Mouse (Mus musculus): ENCODE data around the gene Derl3.

Derl3 gene

DNA sequence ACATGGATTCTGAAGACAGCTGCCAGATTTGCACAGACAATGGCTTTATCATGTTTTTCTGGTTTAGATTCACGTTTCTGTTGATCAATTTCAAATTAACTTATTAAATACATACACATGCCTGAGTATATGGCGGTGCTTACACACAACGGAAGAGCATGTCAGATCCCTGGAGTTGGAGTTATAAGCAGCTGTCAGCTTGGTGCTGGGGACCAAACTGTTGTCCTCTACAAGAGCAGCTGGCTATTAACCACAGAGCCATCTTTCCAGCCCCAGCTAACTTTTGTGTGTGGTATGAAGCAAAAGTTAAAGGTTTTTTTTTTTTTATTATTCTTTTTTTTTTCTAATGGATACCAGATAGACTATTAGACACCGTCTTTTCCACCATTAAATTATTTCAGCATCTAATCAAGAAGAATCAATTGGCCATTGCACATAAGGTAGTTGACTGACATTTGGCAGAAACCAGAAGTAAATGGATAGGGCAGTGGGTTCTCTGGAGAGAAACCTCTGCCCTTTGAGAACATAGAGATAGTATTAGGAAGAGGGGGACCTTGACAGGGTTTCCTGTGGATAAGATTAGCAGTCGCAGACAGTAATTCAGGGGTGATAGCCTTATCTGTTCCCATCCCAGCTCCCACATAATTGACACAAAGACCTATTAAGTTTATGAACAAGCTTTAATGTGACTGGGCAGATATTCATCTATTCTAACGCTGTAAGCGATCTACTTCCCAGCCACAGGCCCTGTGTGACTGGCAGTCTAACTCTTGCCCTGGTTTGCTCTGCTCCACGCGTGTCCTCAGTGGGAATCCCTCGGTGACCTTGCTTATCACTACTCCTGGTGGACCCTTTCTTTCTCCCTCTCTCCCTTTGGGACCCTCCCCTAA is 20.9 kb upstream of the Derl3 start:
- in situ Hi-C loops (cut with MboI; ENCODE audit: unreplicated experiment in 2 of 2): no loop called here

DNA sequence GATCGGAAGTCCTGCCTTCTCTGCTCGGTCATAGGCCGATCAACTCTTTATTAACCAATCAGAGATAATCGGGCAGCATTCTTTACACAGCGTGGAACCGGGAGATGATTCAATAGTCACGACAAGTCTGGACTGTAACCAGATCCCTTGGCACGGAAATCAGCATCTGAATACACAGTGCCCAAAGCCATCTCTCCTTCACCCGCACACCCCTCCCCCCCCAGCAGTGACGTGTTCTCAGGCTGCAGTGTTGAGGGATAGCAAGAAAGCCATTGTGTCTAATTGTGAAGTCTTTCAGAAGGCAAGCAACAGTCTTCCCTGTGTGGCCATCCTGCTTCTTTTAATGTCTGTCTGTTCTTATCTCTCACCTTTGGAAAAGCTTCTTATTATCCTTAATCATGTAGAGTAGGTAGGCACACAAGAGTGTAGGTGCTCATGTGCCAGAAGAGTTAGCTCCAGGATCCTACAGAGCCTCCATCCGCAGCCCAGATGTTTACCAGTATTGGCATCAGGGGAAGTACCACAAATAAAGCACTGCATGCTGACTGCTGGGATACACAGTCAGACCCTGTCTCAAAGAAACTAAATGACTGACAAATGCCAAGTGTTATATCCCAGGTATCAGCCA is 20.2 kb upstream of the Derl3 start:
- in situ Hi-C loops (cut with MboI; ENCODE audit: unreplicated experiment in 2 of 2): no loop called here

DNA sequence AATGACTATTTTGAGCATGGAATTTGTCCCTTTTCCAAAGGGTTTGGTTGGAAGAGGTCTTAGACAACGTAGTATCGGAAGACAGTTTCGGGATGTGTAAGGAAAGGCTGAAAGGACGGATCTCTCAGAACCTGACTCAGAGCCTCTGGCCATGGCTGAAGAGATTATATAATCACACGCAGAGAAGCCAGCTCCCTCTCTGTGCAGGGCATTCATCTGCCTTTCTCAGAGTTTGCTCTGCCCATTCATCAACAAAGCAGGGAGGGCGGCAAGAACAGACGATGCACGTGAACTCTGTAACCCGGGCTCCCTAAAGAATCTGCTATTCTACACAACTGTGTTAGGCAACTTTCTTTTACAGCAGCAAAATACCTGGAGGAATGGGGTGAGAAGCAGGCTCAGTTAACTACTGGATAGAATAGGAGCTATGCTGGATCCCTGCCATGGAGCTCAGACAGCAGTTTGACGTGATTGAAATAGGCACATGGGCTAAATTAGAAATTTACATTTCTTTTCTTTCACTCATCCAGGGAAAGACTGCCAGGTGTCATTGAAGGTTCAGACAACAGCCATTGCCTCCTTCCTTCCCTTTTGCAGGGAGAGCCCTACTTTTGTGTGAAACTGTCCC is 19.6 kb upstream of the Derl3 start:
- in situ Hi-C loops (cut with MboI; ENCODE audit: unreplicated experiment in 2 of 2): no loop called here

DNA sequence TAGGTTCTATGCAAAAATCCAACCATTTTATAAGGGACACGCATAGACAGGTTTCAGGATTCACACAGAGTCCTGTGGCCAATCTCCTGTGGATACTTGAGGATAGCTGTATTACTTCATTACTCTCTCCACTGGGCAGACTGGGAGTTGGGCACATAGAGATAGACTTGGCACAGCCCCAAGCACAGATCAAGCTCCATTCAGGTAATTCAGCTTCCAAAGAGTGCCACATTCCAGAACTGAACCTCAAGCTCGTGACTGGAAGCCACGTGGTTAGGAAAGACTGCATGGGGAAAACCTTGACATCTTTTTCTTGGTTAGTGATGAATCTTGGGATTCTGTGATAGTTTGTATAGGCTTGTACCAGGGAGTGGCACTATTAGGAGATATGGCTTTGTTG is 14.4 kb upstream of the Derl3 start:
- in situ Hi-C loops (cut with MboI; ENCODE audit: unreplicated experiment in 2 of 2): no loop called here

DNA sequence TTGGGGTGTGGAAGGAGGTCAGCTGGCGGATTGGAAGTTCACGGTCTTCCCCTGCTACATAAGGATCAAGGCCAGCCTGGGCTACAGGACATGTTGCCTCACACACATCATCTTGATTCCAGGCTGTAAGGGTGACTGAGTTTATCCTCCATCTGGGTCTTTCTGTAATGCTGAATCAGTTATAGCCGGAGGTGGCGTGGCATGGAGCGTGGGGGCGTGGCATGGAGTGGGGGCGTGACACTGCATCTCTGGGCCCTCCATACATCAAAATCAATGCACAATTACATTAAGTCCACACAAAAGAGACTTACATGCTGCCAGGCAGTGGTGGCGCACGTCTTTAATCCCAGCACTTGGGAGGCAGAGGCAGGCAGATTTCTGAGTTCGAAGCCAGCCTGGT is 12.9 kb upstream of the Derl3 start:
- in situ Hi-C loops (cut with MboI; ENCODE audit: unreplicated experiment in 2 of 2): loop anchor here (5.0 to 10.0 kb wide), 3 partner anchors 234 to 324 kb away; partner anchors contain the start of gene Slc5a4b (in 1 of the 2)

- in situ Hi-C loops (cut with MboI; ENCODE audit: unreplicated experiment in 2 of 2): loop anchor here (5.0 to 10.0 kb wide), 3 partner anchors 234 to 324 kb away; partner anchors contain the start of gene Slc5a4b (in 1 of the 2)
Measured at GRCm38 (mm10) chr10:75880771-75881577, 12.2 kb upstream of the Derl3 start.

GRCm38 (mm10) chr10:75881578-75882432 is 11.4 kb upstream of the Derl3 start:
- in situ Hi-C loops (cut with MboI; ENCODE audit: unreplicated experiment in 2 of 2): loop anchor here (5.0 to 10.0 kb wide), 3 partner anchors 233 to 323 kb away; partner anchors contain the start of gene Slc5a4b (in 1 of the 2)

GRCm38 (mm10) chr10:75882433-75883231 is 10.6 kb upstream of the Derl3 start:
- in situ Hi-C loops (cut with MboI; ENCODE audit: unreplicated experiment in 2 of 2): loop anchor here (5.0 to 10.0 kb wide), 3 partner anchors 232 to 322 kb away; partner anchors contain the start of gene Slc5a4b (in 1 of the 2)

DNA sequence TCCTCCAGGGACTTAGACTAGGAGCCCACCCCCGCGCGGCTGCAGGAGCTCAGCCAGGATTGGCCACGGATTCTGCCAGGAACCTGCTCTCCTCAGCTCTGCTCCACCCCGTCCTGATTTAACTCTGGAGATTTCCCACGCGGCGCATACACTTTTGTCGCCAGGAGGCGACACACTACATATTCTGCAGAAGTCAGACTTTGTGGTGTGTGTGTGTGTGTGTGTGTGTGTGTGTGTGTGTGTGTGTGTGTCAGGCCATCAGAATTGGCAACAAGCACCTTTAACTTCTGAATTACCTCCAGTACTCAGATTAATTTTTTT is 10.0 kb upstream of the Derl3 start:
- in situ Hi-C loops (cut with MboI; ENCODE audit: unreplicated experiment in 2 of 2): loop anchor here (5.0 to 10.0 kb wide), 3 partner anchors 232 to 322 kb away; partner anchors contain the start of gene Slc5a4b (in 1 of the 2)

DNA sequence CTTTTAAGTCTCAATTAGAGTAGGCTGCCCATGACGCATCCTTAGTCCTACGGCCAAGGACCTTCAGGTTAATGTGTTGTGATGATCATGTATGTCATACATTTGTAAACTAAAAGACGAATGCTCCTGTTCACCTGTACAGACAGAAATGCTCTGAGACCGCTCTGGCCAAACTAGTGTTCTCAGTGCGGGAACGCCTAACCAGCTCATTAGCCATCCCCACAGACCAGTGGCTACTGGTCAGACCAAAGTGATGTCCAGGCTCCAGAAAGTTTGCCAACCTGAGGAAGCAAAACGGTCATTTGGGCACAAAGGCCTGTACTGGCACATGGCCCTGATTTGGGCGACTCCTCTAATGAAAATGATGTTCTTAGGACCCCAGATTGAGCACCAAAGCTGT is 8.5 kb upstream of the Derl3 start:
- in situ Hi-C loops (cut with MboI; ENCODE audit: unreplicated experiment in 2 of 2): loop anchor here (5.0 to 10.0 kb wide), 5 partner anchors 68 to 320 kb away; partner anchors contain the start of genes Gm5134 (in 2 of the 2) and Slc5a4b (in 1 of the 2)

DNA sequence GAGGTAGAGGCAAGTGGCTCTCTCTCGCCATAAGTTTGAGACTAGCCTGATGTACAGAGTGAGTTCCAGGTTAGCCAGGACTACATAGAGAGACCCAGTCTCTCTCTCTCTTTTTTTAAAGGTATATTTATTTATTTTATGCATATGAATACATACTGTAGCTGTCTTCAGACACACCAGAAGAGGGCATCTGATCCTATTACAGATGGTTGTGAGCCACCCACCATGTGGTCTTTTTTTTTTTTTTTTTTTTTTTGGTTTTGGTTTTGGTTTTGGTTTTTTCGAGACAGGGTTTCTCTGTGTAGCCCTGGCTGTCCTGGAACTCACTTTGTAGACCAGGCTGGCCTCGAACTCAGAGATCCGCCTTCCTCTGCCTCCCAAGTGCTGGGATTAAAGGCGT is 5.7 kb upstream of the Derl3 start:
- in situ Hi-C loops (cut with MboI; ENCODE audit: unreplicated experiment in 2 of 2): loop anchor here (5.0 to 10.0 kb wide), 4 partner anchors 65 to 317 kb away; partner anchors contain the start of genes Gm5134 (in 2 of the 2) and Slc5a4b (in 1 of the 2)

DNA sequence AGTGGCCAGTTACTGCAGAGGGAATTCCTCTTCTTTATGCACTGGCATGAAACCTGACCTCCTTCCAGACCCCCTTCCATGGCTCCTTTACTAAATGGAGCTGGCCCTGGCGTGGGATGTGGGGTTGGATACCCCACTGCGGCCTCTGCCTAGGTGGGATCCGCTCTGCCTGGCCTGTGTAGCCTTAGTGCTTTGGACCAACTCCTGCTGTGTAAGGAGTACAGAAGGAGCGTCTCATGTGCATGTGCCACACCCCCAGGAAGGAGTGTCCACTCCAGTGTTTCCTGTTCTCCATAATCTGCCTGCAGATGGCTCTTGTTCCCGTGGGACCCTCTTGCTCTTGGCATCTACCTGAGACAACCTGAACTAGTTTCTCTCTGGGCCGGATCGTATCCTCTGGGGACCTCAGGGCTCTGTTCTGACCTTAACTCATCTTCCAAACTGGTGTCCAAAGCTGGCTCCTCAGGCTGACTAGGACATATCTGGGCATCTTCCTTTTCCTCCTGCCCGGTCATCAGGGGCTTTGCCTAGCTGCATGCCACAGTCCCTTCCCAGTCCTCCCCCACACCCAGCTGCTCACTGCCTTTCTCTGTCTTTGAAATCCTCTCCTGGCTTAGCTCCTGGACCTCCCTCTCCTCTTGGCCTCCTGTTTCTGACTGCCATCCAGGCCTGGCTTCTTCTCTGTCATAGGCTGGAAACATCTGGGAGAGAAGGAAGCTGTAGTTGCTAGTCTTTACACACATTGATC is 3.6 kb upstream of the Derl3 start:
- in situ Hi-C loops (cut with MboI; ENCODE audit: unreplicated experiment in 2 of 2): loop anchor here (5.0 to 10.0 kb wide), 4 partner anchors 63 to 315 kb away; partner anchors contain the start of genes Gm5134 (in 2 of the 2) and Slc5a4b (in 1 of the 2)

DNA sequence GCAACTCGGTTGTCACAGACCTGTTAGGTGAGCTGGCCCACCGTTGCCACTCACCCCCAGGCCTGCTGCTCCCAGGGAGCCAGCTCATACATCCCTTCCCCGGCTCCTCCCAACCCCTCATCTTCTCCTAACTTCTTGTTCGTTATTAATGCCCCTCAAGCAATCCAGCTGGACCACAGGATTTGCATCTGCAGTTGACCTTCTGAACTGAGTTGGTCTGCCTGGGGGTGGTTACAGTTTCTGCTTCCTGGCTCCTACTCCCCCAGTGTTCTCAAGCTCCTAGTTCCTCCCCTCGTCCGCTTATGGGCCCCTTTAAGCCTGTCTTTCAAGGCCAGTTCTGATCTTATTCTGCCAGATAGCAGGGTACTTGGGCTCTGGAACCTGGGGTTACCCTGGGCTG is 1.4 kb downstream of the Derl3 start:
- in situ Hi-C loops (cut with MboI; ENCODE audit: unreplicated experiment in 2 of 2): no loop called here

- in situ Hi-C loops (cut with MboI; ENCODE audit: unreplicated experiment in 2 of 2): no loop called here
Measured at GRCm38 (mm10) chr10:75895730-75896129, 2.5 kb downstream of the Derl3 start.

- in situ Hi-C loops (cut with MboI; ENCODE audit: unreplicated experiment in 2 of 2): no loop called here
Measured at GRCm38 (mm10) chr10:75896208-75896607, 3.0 kb downstream of the Derl3 start.

DNA sequence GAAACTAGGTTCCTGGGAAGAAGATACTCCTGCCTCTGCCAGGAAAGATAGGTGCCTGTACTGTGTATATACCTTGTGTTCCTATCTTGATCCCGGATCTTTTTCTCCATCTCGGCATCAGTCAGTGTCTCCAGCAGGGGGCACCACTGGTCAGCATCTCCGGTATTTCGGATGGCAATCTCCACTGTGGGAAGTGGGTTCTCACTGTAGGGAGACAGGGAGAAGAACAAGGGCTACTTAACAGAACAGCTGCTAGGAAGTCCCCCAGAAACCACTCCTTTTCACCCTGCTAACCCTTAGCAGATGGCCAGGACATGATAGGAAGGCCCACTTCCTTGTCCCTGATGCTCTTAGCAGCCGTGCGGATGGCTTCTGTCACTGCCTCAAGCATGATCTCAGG is 4.2 kb downstream of the Derl3 start:
- in situ Hi-C loops (cut with MboI; ENCODE audit: unreplicated experiment in 2 of 2): no loop called here

GRCm38 (mm10) chr10:75898039-75898564 is 4.9 kb downstream of the Derl3 start:
- in situ Hi-C loops (cut with MboI; ENCODE audit: unreplicated experiment in 2 of 2): no loop called here

All from v-Abl transformed pro-B cells (cell line).